Mouse (Mus musculus) thymus, adult 2 months (tissue): ENCODE measurements around the gene Shroom3.

ENCODE experiments used
- CTCF ChIP-seq: fragments of 200-500 bp; IDR thresholded peaks from 2 replicates; pipeline ENCODE4 v1.5.1; 2012; ENCODE audit warnings: mild to moderate bottlenecking, control low read depth, low read length, moderate library complexity, borderline replicate concordance; ENCODE audit not compliant: control insufficient read depth, poor library complexity, insufficient read depth; ENCODE audit errors: extremely low read depth
- POLR2A ChIP-seq: fragments of 200-500 bp; IDR thresholded peaks from 2 replicates; pipeline ENCODE4 v1.6.1; 2012; ENCODE audit warnings: mild to moderate bottlenecking, low read length, control low read depth, moderate library complexity; ENCODE audit not compliant: control insufficient read depth, poor library complexity, insufficient read depth; ENCODE audit errors: extremely low read depth

- no peak for TF ChIP-seq POLR2A
- no peak for TF ChIP-seq CTCF
Observed at GRCm38 (mm10) chr5:92944867-92945266, 261.6 kb downstream of the Shroom3 start.
